Mouse (Mus musculus): ENCODE data around the gene Ksr1. TPM values are rescaled to one million over a fixed set of nuclear protein-coding genes. Genes with fewer than 3 reads are reported as not detected.

The Ksr1 gene
- polyA plus RNA-seq, 1 experiment from 2014 or later, result 5.8 TPM

DNA sequence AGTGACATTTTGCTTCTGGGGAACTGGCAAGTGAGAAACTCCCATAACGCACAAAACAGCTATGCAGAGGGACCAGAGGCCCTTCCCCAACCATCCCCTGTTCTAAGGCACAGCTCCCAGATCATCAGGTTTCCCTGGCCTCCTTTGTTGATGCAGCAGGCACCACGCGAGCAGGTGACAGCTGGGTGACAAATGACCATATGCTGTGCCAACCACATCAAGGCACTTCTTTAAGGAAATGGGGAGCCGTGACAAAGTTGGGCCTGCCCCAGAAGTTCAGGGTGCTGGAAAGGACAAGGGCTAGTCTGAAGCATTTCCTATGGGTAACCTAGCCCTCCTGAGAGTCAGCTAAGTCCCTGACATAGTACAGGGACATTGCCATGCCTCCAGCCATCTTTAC lies 89.3 kb downstream of the Ksr1 start:
- ATAC-seq (ENCODE audit: low FRiP score, low TSS enrichment) (no peak), DNase-seq (no peak)
- Histone ChIP-seq H3K4me3 (replicated peaks; ENCODE audit: low read depth, low read length) (no peak overlapping the region), H3K27ac (replicated peaks; ENCODE audit: low read depth, low read length) (no peak overlapping the region), H3K27me3 (ENCODE audit: control insufficient read depth, insufficient read depth, low read length) (no peaks in the 10 kb centered on the region), H3K4me1 (ENCODE audit: control insufficient read depth, insufficient read depth, low read length) (peaks cover 12% of the 10 kb centered on the region), H3K9ac (replicated peaks; ENCODE audit: low read length) (no peak overlapping the region), H3K9me3 (ENCODE audit: control insufficient read depth, low read length) (no peaks in the 10 kb centered on the region), H3K4me2 (ENCODE audit: low read length) (no peak overlapping the region), H3K36me3 (ENCODE audit: control insufficient read depth, insufficient read depth, low read length) (no peaks in the 10 kb centered on the region)
- WGBS, result 86% methylated on average over 4 of the region's 4 CpGs

DNA sequence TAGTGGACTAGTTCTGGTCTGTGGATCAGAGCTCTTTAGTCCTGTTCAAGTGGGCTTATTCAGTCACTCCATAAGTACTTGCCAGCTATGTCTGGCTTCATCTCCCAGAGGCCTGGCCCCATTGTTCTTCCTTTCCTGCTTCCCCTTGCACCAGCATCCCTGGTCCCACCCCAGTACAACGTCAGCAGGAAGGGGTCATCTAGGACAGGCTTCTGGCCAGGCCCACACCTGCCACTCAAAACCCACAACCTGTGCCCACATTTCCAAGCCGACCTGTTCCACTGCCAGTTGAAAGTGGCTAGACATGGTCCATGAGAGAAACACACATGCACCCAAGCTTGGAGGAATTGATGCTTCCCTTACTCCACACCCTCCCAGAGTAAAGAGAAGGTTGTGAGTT lies 90.2 kb downstream of the Ksr1 start:
- Histone ChIP-seq H3K4me1 (ENCODE audit: control insufficient read depth, insufficient read depth, low read length) (peaks cover 12% of the 10 kb centered on the region), H3K4me2 (ENCODE audit: low read length) (no peak overlapping the region), H3K27me3 (ENCODE audit: control insufficient read depth, insufficient read depth, low read length) (no peaks in the 10 kb centered on the region), H3K9ac (replicated peaks; ENCODE audit: low read length) (no peak overlapping the region), H3K9me3 (ENCODE audit: control insufficient read depth, low read length) (no peaks in the 10 kb centered on the region), H3K36me3 (ENCODE audit: control insufficient read depth, insufficient read depth, low read length) (no peaks in the 10 kb centered on the region), H3K27ac (replicated peaks; ENCODE audit: low read depth, low read length) (no peak overlapping the region), H3K4me3 (replicated peaks; ENCODE audit: low read depth, low read length) (no peak overlapping the region)
- DNase-seq (no peak), ATAC-seq (ENCODE audit: low FRiP score, low TSS enrichment) (no peak)
- 53% methylated on average over 2 of the region's 2 CpGs for whole genome bisulfite sequencing

DNA sequence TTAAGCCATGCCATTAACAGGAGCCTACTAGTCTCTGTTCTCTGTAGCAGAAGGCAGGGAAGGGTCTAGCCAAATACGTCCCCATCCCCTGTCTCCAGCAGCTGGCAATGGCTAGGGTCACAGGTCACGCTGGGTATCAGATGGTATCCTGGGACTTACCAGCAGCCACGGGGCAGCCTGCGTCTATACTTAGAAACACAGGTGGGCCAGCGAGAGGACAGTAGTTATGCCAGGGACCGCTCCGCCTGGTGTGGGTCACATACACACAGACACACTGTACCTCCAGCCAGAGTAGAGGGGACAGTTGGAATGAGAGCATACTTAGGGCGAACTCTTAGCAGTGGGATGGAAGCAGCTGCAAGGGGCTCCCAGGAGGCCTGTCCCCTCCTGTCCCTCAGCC lies 91.0 kb downstream of the Ksr1 start:
- H3K27ac ChIP-seq (replicated peaks; ENCODE audit: low read depth, low read length), result no peak overlapping the region
- H3K4me3 ChIP-seq (replicated peaks; ENCODE audit: low read depth, low read length), result no peak overlapping the region
- H3K36me3 ChIP-seq (ENCODE audit: control insufficient read depth, insufficient read depth, low read length), result no peaks in the 10 kb centered on the region
- no peak overlapping the region for H3K4me2 ChIP-seq (ENCODE audit: low read length)
- H3K9me3 ChIP-seq (ENCODE audit: control insufficient read depth, low read length), result no peaks in the 10 kb centered on the region
- ATAC-seq (ENCODE audit: low FRiP score, low TSS enrichment) (no peak), DNase-seq (no peak)
- no peak overlapping the region for H3K9ac ChIP-seq (replicated peaks; ENCODE audit: low read length)
- WGBS, result 83% methylated on average over 8 of the region's 8 CpGs
- peaks cover 12% of the 10 kb centered on the region for H3K4me1 ChIP-seq (ENCODE audit: control insufficient read depth, insufficient read depth, low read length)
- no peaks in the 10 kb centered on the region for H3K27me3 ChIP-seq (ENCODE audit: control insufficient read depth, insufficient read depth, low read length)

DNA sequence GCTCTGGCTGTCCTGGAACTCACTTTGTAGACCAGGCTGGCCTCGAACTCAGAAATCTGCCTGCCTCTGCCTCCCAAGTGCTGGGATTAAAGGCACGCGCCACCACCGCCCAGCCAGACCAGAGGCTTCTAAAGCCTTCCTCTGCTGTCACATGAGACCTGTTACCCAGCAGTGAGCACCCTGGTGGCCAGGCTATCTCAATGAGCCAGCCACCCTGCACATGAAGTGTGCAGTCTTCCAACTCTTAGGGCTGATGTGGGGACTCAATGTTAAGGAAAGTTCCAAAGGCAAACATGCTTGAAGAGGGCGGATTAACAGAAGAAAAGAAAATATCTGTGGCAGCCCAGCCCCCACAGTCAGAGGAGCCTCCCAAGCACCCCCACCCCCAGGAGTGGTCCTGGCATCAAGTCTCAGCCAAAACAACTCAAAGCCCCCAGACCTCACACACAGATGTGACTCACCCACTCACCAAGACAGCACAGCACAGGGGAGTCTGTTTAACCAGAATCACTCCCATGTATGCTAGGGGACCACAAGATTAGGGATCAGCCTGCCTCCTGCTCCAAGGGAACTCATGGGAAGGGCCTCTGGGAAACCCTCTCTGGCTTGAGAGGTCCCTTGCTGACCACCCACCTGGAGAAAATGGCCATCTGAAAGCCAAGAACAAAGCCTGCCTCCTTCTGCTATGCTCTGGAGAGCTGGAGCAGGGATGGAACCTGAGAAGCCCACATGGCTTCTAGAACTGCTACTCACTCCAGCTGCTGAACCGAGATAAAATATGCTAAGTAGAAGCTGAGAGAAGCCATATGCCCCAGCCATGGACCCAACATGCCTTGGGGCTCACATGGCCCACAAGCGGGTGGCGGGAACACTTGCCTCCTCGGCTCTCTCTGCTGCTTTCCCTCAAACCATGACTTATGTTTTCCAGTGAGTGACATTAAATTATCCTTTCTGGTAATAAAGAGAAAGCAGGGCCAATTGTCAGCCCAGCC lies 91.8 kb downstream of the Ksr1 start:
- 78% methylated on average over 9 of the region's 9 CpGs for WGBS
- Histone ChIP-seq H3K36me3 (ENCODE audit: control insufficient read depth, insufficient read depth, low read length) (no peaks in the 10 kb centered on the region), H3K4me2 (ENCODE audit: low read length) (no peak overlapping the region), H3K4me1 (ENCODE audit: control insufficient read depth, insufficient read depth, low read length) (peaks cover 12% of the 10 kb centered on the region), H3K27ac (replicated peaks; ENCODE audit: low read depth, low read length) (no peak overlapping the region), H3K27me3 (ENCODE audit: control insufficient read depth, insufficient read depth, low read length) (no peaks in the 10 kb centered on the region), H3K9me3 (ENCODE audit: control insufficient read depth, low read length) (no peaks in the 10 kb centered on the region), H3K4me3 (replicated peaks; ENCODE audit: low read depth, low read length) (no peak overlapping the region), H3K9ac (replicated peaks; ENCODE audit: low read length) (no peak overlapping the region)
- ATAC-seq (ENCODE audit: low FRiP score, low TSS enrichment) (no peak), DNase-seq (no peak)

DNA sequence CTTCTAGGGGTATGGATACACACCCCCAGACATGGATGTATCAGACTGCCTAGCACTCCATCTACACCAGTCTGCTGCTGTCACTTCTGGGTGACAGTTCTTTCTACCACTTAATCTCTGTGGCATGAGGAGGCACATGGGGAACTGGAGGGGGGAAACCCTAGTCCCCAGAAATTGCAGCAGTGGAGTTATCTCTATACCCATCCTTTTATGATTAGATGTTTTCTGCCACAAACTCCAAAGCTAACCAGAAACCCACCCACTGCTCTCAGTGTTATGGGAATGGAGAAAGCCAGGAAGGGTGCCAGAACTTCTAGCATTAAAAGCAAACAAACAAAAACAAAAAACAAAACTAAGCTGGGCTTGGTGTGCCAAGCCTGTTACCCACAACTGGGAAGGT lies 92.8 kb downstream of the Ksr1 start:
- H3K4me3 ChIP-seq (replicated peaks; ENCODE audit: low read depth, low read length), result no peak overlapping the region
- no peaks in the 10 kb centered on the region for H3K27me3 ChIP-seq (ENCODE audit: control insufficient read depth, insufficient read depth, low read length)
- H3K27ac ChIP-seq (replicated peaks; ENCODE audit: low read depth, low read length), result no peak overlapping the region
- no peaks in the 10 kb centered on the region for H3K36me3 ChIP-seq (ENCODE audit: control insufficient read depth, insufficient read depth, low read length)
- no peak for DNase-seq
- ATAC-seq (ENCODE audit: low FRiP score, low TSS enrichment), result no peak
- peaks cover 12% of the 10 kb centered on the region for H3K4me1 ChIP-seq (ENCODE audit: control insufficient read depth, insufficient read depth, low read length)
- H3K9ac ChIP-seq (replicated peaks; ENCODE audit: low read length), result no peak overlapping the region
- H3K4me2 ChIP-seq (ENCODE audit: low read length), result no peak overlapping the region
- no peaks in the 10 kb centered on the region for H3K9me3 ChIP-seq (ENCODE audit: control insufficient read depth, low read length)

DNA sequence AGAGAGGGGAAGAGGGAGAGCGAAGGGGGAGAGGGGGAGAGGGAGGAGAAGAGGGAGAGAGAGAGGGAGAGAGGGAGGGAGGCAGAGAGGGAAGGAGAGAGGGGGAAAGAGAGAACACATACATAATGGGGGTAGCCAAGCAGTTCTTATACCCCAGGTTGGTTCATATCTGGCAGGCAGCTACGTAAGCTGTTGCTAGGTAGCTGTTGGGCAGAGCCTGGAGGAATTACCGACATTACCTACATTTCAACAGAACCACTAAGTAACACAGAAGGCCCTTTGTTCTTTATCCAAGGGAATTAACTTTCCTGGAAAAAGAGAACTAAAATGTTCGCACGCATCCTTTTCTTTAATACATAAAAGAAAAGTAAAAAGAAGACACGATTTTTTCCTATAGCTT lies 93.4 kb downstream of the Ksr1 start:
- H3K4me1 ChIP-seq (ENCODE audit: control insufficient read depth, insufficient read depth, low read length), result peaks cover 7% of the 10 kb centered on the region
- H3K36me3 ChIP-seq (ENCODE audit: control insufficient read depth, insufficient read depth, low read length), result no peaks in the 10 kb centered on the region
- DNase-seq (peak; percentile 60), ATAC-seq (ENCODE audit: low FRiP score, low TSS enrichment) (no peak)
- no peaks in the 10 kb centered on the region for H3K27me3 ChIP-seq (ENCODE audit: control insufficient read depth, insufficient read depth, low read length)
- H3K27ac ChIP-seq (replicated peaks; ENCODE audit: low read depth, low read length), result 0 out of 2 replicates have a peak overlapping the region, but pooled peaks have one; percentile 13
- 47% methylated on average over 6 of the region's 6 CpGs for WGBS
- no peak overlapping the region for H3K9ac ChIP-seq (replicated peaks; ENCODE audit: low read length)
- no peaks in the 10 kb centered on the region for H3K9me3 ChIP-seq (ENCODE audit: control insufficient read depth, low read length)
- no peak overlapping the region for H3K4me3 ChIP-seq (replicated peaks; ENCODE audit: low read depth, low read length)
- no peak overlapping the region for H3K4me2 ChIP-seq (ENCODE audit: low read length)

DNA sequence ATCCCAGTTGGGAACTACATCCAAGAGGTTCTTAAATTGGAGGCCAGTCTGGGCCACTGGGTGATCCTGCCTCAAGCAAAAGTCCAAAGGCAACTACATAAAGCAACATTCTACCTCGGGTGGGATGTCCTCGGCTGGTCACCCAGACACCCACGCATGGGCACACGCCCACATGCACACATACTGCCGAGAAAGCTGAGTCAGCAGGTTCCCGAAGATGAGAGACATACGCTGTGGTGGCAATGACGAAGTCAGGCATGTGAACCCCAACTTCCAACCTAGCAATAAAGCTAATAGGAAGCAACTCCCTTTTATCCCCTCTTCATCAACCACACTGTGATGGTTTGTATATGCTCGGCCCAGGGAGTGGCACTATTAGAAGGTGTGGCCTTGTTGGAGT lies 94.7 kb downstream of the Ksr1 start:
- Histone ChIP-seq H3K27ac (replicated peaks; ENCODE audit: low read depth, low read length) (no peak overlapping the region), H3K4me3 (replicated peaks; ENCODE audit: low read depth, low read length) (no peak overlapping the region), H3K4me1 (ENCODE audit: control insufficient read depth, insufficient read depth, low read length) (peaks cover 8% of the 10 kb centered on the region; the same call in 1 of the 2 replicates), H3K4me2 (ENCODE audit: low read length) (no peak overlapping the region), H3K27me3 (ENCODE audit: control insufficient read depth, insufficient read depth, low read length) (no peaks in the 10 kb centered on the region), H3K9me3 (ENCODE audit: control insufficient read depth, low read length) (no peaks in the 10 kb centered on the region), H3K9ac (replicated peaks; ENCODE audit: low read length) (no peak overlapping the region), H3K36me3 (ENCODE audit: control insufficient read depth, insufficient read depth, low read length) (no peaks in the 10 kb centered on the region)
- WGBS, result 94% methylated on average over 9 of the region's 9 CpGs
- DNase-seq, result no peak
- no peak for ATAC-seq (ENCODE audit: low FRiP score, low TSS enrichment)

DNA sequence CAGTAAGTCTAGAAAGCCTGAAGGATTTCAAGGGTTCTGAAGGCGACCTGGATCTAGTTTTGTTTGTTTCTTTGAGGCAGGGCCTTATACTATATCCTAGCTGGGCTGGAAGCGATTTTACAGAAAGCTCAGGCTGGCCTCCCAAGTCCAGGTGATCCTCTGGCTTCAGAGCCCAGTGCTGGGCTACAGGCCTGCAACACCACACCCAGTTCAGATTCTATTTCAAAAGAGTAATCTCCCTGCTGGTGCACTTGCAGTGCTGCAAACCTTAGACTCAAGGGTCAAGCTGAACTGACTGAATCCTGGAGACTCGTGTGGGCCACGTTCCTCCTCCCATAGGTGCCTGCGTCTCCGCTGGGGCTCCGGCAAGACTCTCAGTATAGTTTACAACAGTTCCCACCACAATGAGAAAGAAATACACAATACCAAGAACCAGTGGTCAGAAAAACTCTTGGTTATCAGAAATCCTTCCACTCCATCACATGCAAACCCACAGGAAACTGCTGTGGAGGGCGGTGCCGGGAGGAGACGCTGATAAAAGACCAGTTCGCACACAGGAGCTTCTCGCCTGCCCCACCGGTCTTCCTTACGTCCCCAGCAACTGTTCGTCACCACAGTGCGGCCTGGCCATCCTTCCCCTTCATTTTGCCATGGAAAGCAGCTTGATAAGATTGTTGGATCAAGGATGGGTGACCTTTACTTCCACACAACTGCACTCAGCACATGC lies 95.3 kb downstream of the Ksr1 start:
- 92% methylated on average over 16 of the region's 16 CpGs for WGBS
- Histone ChIP-seq H3K36me3 (ENCODE audit: control insufficient read depth, insufficient read depth, low read length) (no peaks in the 10 kb centered on the region), H3K27me3 (ENCODE audit: control insufficient read depth, insufficient read depth, low read length) (no peaks in the 10 kb centered on the region), H3K4me1 (ENCODE audit: control insufficient read depth, insufficient read depth, low read length) (peaks cover 8% of the 10 kb centered on the region; the same call in 1 of the 2 replicates), H3K4me3 (replicated peaks; ENCODE audit: low read depth, low read length) (no peak overlapping the region), H3K9me3 (ENCODE audit: control insufficient read depth, low read length) (no peaks in the 10 kb centered on the region), H3K9ac (replicated peaks; ENCODE audit: low read length) (no peak overlapping the region), H3K27ac (replicated peaks; ENCODE audit: low read depth, low read length) (no peak overlapping the region), H3K4me2 (ENCODE audit: low read length) (no peak overlapping the region)
- DNase-seq (no peak), ATAC-seq (ENCODE audit: low FRiP score, low TSS enrichment) (no peak)
